Mouse (Mus musculus) CH12.LX (cell line): ENCODE data around the gene Prap1. TPM values are rescaled to one million over a fixed set of nuclear protein-coding genes. Genes with fewer than 3 reads are reported as not detected.
A peak's percentile ranks its signal among the peaks of the same experiment; 100 is the strongest.
"Not testable (repeated sequence)": the region's sequence is repeated elsewhere in the genome, so short reads cannot be mapped to it uniquely, and the experiment has no call there.

Experiments used
- DNase-seq: peaks from one replicate; pipeline ENCODE4 v3.0.0-alpha.2; 2013; ENCODE audit errors: extremely low read depth
- H3K27ac ChIP-seq: 2 replicates; pipeline ENCODE4 v1.5.1; 2012; ENCODE audit warnings: low read depth, mild to moderate bottlenecking, control low read depth, moderate library complexity; ENCODE audit not compliant: insufficient read depth
- H3K27me3 ChIP-seq: replicated peaks from 2 replicates; pipeline ENCODE3; 2012; ENCODE audit warnings: inconsistent platforms
- H3K36me3 ChIP-seq, 2 experiments: replicated peaks in 1 of 2; 2 replicates each; pipeline versions ENCODE3 to v1.6.1; 2012; ENCODE audit warnings: inconsistent platforms in 1 of 2, low read length in 1 of 2, mild to moderate bottlenecking in 1 of 2, mixed read lengths in 1 of 2, moderate library complexity in 1 of 2; ENCODE audit not compliant: control insufficient read depth in 1 of 2, insufficient read depth in 1 of 2
- H3K4me1 ChIP-seq, 2 experiments: 2 replicates each; pipeline ENCODE4 v1.6.1; 2012; ENCODE audit warnings: inconsistent platforms in 1 of 2, moderate library complexity in 1 of 2; ENCODE audit not compliant: insufficient read depth in 2 of 2, control insufficient read depth in 1 of 2
- H3K4me2 ChIP-seq: 2 replicates; pipeline ENCODE4 v1.6.1; 2012; ENCODE audit warnings: low read depth, mild to moderate bottlenecking, control low read depth; ENCODE audit not compliant: poor library complexity, insufficient read depth, severe bottlenecking
- H3K4me3 ChIP-seq, 3 experiments: fragments of 150-350 bp in 1 of 3; sonication (generic) in 1 of 3; replicated peaks in 1 of 3; 2 replicates each; pipeline versions ENCODE3 to v1.5.1; 2011 to 2012; ENCODE audit warnings: low read depth in 2 of 3, low read length in 2 of 3, mild to moderate bottlenecking in 2 of 3, moderate library complexity in 2 of 3, control low read depth in 1 of 3, improper control_type of control experiment in 1 of 3, inconsistent platforms in 1 of 3, mixed read lengths in 1 of 3; ENCODE audit not compliant: poor library complexity in 1 of 3
- H3K79me2 ChIP-seq: replicated peaks from 2 replicates; pipeline ENCODE4 v1.6.1; 2012; ENCODE audit warnings: mild to moderate bottlenecking, moderate library complexity; ENCODE audit not compliant: control insufficient read depth, poor library complexity, insufficient read depth, severe bottlenecking; ENCODE audit errors: extremely low read depth
- H3K9ac ChIP-seq: 2 replicates; pipeline ENCODE4 v1.6.1; 2012; ENCODE audit warnings: low read depth, mild to moderate bottlenecking, control low read depth, moderate library complexity; ENCODE audit not compliant: insufficient read depth
- H3K9me3 ChIP-seq: replicated peaks from 2 replicates; pipeline ENCODE3; 2012; ENCODE audit warnings: low read length, inconsistent platforms, mixed read lengths
- CHD1 ChIP-seq: IDR thresholded peaks from 2 replicates; pipeline ENCODE4 v1.6.1; 2012; ENCODE audit warnings: low read depth, low read length, improper control_type of control experiment, inconsistent platforms
- CTCF ChIP-seq, 2 experiments: IDR thresholded peaks in 1 of 2; conservative IDR thresholded peaks in 1 of 2; 2 replicates each; pipeline ENCODE4 v1.5.1; 2011 to 2012; ENCODE audit warnings: low read depth in 2 of 2, low read length in 2 of 2, improper control_type of control experiment in 1 of 2, inconsistent platforms in 1 of 2, mild to moderate bottlenecking in 1 of 2, moderate library complexity in 1 of 2
- E2F4 ChIP-seq: IDR thresholded peaks from 2 replicates; pipeline ENCODE4 v1.6.1; 2011; ENCODE audit warnings: low read depth, low read length, improper control_type of control experiment; ENCODE audit not compliant: insufficient replicate concordance
- EP300 ChIP-seq: IDR thresholded peaks from 2 replicates; pipeline ENCODE4 v1.6.1; 2011; ENCODE audit warnings: low read length, improper control_type of control experiment
- GABPA ChIP-seq: IDR thresholded peaks from 2 replicates; pipeline ENCODE4 v1.6.1; 2012; ENCODE audit warnings: low read depth, low read length, improper control_type of control experiment, inconsistent platforms; ENCODE audit not compliant: insufficient replicate concordance
- HCFC1 ChIP-seq: IDR thresholded peaks from 2 replicates; pipeline ENCODE4 v1.6.1; 2012; ENCODE audit warnings: low read depth, mild to moderate bottlenecking, inconsistent platforms, low read length, improper control_type of control experiment
- JUN ChIP-seq: IDR thresholded peaks from 2 replicates; pipeline ENCODE4 v1.6.1; 2011; ENCODE audit warnings: low read depth, mild to moderate bottlenecking, low read length, improper control_type of control experiment, moderate library complexity; ENCODE audit not compliant: insufficient read depth
- JUND ChIP-seq: conservative IDR thresholded peaks from 2 replicates; pipeline ENCODE4 v1.6.1; 2011; ENCODE audit warnings: low read depth, low read length, improper control_type of control experiment
- MAFK ChIP-seq: IDR thresholded peaks from 2 replicates; pipeline ENCODE4 v1.6.1; 2011; ENCODE audit warnings: low read length, improper control_type of control experiment; ENCODE audit not compliant: insufficient replicate concordance
- RCOR1 ChIP-seq: conservative IDR thresholded peaks from 2 replicates; pipeline ENCODE4 v1.6.1; 2012; ENCODE audit warnings: low read depth, mild to moderate bottlenecking, inconsistent platforms, low read length, improper control_type of control experiment
- TBP ChIP-seq: conservative IDR thresholded peaks from 2 replicates; pipeline ENCODE4 v1.6.1; 2011; ENCODE audit warnings: low read depth, low read length, improper control_type of control experiment
- TCF12 ChIP-seq: IDR thresholded peaks from 2 replicates; pipeline ENCODE4 v1.6.1; 2014; ENCODE audit warnings: low read depth, mild to moderate bottlenecking, inconsistent platforms, low read length, improper control_type of control experiment
- ZKSCAN1 ChIP-seq: IDR thresholded peaks from 2 replicates; pipeline ENCODE4 v1.6.1; 2012; ENCODE audit warnings: low read depth, inconsistent platforms, low read length, improper control_type of control experiment, borderline replicate concordance
- ZMIZ1 ChIP-seq: IDR thresholded peaks from 2 replicates; pipeline ENCODE4 v1.6.1; 2012; ENCODE audit warnings: low read depth, mild to moderate bottlenecking, inconsistent platforms, low read length, improper control_type of control experiment
- dilution Hi-C: fragments of 300-500 bp; cut with MboI; formaldehyde crosslinking; loops from 2 replicates; pipeline ENCODE4 v1.14.3; 2020; ENCODE audit warnings: low sequenced_read_pairs; ENCODE audit not compliant: extremely low pct_unique_long_range_greater_than_20kb, extremely low pct_ligation_motif_present
- in situ Hi-C: fragments of 300-500 bp; cut with MboI; formaldehyde crosslinking; loops from 3 replicates; pipeline ENCODE4 v1.14.3; 2019; ENCODE audit warnings: low sequenced_read_pairs, low pct_ligation_motif_present, low pct_unique_long_range_greater_than_20kb, mixed read lengths
- polyA plus RNA-seq: library from polyadenylated mRNA; unstranded; fragments of >175 nt; gene quantifications from 2 replicates; pipeline ENCODE4 v1.2.1, GENCODE M21; 2012; ENCODE audit warnings: low read depth; ENCODE audit not compliant: insufficient read length
- total RNA-seq, 2 experiments: library from RNA; depleted of rRNA; stranded (reverse); fragments of 300-350 nt in 1 of 2; fragments of >200 nt in 1 of 2; gene quantifications; 2 replicates each; pipeline ENCODE4 v1.2.3; 2012 to 2014

Prap1 gene
- total and polyA plus RNA-seq, 3 experiments: not detected

DNA sequence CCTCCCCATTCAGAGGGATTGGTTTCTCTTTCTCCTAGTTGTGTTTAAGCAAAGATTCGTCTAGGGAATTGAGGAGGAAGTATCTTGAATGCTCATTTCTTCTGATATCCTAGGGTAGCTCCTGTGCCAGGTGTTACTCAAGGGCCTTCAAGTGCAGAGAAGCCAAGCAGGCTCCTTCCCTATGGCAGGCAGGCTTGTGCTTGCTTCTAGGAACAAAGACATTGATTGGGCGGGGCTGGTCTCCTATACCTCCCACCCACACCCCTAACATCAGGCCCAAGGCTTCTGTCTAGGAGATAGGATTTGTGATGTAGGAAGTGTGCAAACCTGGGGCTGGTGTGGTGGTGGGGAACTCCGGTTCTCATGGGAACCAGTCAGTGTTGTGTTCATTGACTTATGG lies 33.7 kb downstream of the Prap1 start:
- Histone ChIP-seq H3K27ac (no peak overlapping the region), H3K9ac (peak overlapping the region; percentile 38), H3K27me3 (no peaks in the 10 kb centered on the region), H3K9me3 (no peaks in the 10 kb centered on the region), H3K79me2 (peaks cover 3% of the 10 kb centered on the region), H3K36me3 (peaks cover 18 to 31% of the 10 kb centered on the region in 2 experiments), H3K4me1 (peaks cover 14 to 63% of the 10 kb centered on the region in 2 experiments), H3K4me3 (peak overlapping the region; percentile 45 to 64 (median 52)), H3K4me2 (peak overlapping the region; percentile 79)
- no peak for TF ChIP-seq RCOR1
- TF ChIP-seq CHD1: no peak
- no peak for TF ChIP-seq ZMIZ1
- TF ChIP-seq CTCF (conservative IDR thresholded peaks at IDR 0.05 in 1 of 2, IDR thresholded peaks at IDR 0.05 in 1 of 2; ENCODE audit: low read depth in 2 of 2, low read length in 2 of 2): no peak
- in situ Hi-C loops: no loop called here
- dilution Hi-C loops: no loop called here
- no peak for DNase-seq

DNA sequence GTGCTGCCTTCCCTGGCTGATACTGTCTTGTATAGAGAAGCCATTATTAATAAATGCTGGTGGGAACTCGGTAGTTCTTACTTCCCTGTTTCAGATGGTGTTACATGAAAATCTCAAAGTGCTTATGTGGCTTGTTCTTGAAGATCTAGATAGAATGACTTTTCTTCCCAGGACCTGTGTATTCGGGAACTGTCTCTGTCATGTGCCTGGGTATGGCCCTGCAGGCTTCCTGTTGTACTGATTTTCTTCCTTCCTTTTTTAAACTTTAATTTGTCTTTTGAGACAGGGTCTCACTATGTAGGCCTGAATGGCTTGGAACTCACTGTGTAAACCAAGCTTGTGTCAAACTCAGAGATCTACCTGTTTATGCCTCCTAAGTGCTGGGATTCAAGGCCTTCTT lies 34.7 kb downstream of the Prap1 start:
- Histone ChIP-seq H3K36me3 (peaks cover 24 to 40% of the 10 kb centered on the region in 2 experiments), H3K4me3 (peak overlapping the region in 1 of 3 experiments; percentile 1), H3K4me1 (peaks cover 14 to 53% of the 10 kb centered on the region in 2 experiments), H3K27me3 (no peaks in the 10 kb centered on the region), H3K9me3 (no peaks in the 10 kb centered on the region), H3K79me2 (peaks cover 3% of the 10 kb centered on the region)
- dilution Hi-C loops: no loop called here
- DNase-seq: no peak
- TF ChIP-seq MAFK (no peak), JUND (no peak), RCOR1 (no peak), EP300 (no peak), TCF12 (no peak), E2F4 (no peak), JUN (no peak), ZKSCAN1 (no peak), TBP (no peak), GABPA (no peak), HCFC1 (no peak), CTCF (conservative IDR thresholded peaks at IDR 0.05 in 1 of 2, IDR thresholded peaks at IDR 0.05 in 1 of 2; ENCODE audit: low read depth in 2 of 2, low read length in 2 of 2) (no peak)
- TF ChIP-seq, all 38 proteins: peak for 0
- peak overlapping the region; percentile 8; the same call in 1 of the 2 replicates for H3K4me2 ChIP-seq
- H3K27ac ChIP-seq: no peak overlapping the region
- no peak overlapping the region; the same call in 1 of the 2 replicates for H3K9ac ChIP-seq
- in situ Hi-C loops: no loop called here

- H3K4me3 ChIP-seq, H3K27ac ChIP-seq, H3K9ac ChIP-seq, H3K27me3 ChIP-seq, DNase-seq, dilution Hi-C loops, H3K4me2 ChIP-seq, H3K79me2 ChIP-seq, H3K9me3 ChIP-seq: not testable (repeated sequence)
- peaks cover 34 to 70% of the 10 kb centered on the region in 2 experiments for H3K36me3 ChIP-seq
- H3K4me1 ChIP-seq: peaks cover under 1 to 31% of the 10 kb centered on the region in 2 experiments; a peak in 2 of 4 replicates
- in situ Hi-C loops: loop anchor here (10.0 kb wide), 2 partner anchors 137 to 217 kb away; partner anchors contain the start of gene Adam8
Observed at GRCm38 (mm10) chr7:140132184-140132583, 39.0 kb downstream of the Prap1 start.

DNA sequence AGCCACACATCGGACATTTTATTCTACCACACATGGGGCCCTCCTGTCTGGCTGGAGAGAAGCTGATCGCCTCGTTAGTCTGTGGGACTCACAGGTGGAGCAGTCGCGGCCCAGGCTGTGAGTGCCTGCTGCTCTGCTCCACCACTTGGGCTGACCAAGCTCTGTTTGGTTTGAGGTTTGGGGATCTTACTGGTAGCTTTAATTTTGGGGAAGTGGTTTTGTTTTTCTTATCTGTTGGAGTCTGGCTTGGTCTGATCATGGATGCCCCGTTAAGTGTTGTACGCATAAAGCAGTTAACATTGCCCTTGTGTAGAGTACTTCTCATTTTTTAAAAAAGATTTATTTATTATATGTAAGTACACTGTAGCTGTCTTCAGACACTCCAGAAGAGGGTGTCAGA lies 40.8 kb downstream of the Prap1 start:
- DNase-seq, H3K4me3 ChIP-seq, H3K9me3 ChIP-seq, dilution Hi-C loops, H3K27ac ChIP-seq, H3K79me2 ChIP-seq, H3K27me3 ChIP-seq, H3K4me2 ChIP-seq, H3K9ac ChIP-seq: not testable (repeated sequence)
- H3K36me3 ChIP-seq: peaks cover 34 to 64% of the 10 kb centered on the region in 2 experiments
- H3K4me1 ChIP-seq: peaks cover 0 to 18% of the 10 kb centered on the region in 2 experiments; a peak in 1 of 4 replicates
- in situ Hi-C loops: loop anchor here (10.0 kb wide), 2 partner anchors 139 to 219 kb away; partner anchors contain the start of gene Adam8
